Mouse (Mus musculus) liver, embryonic 14.5 days (tissue): ENCODE measurements around the gene Acsl3.

Source experiments
- CTCF ChIP-seq: IDR thresholded peaks from 2 replicates; pipeline ENCODE4 v1.5.1; 2016; ENCODE audit warnings: antibody characterized with exemption, low read depth, control low read depth
- EP300 ChIP-seq: IDR thresholded peaks from 2 replicates; pipeline ENCODE4 v1.6.1; 2016; ENCODE audit warnings: antibody characterized with exemption, low read depth

DNA sequence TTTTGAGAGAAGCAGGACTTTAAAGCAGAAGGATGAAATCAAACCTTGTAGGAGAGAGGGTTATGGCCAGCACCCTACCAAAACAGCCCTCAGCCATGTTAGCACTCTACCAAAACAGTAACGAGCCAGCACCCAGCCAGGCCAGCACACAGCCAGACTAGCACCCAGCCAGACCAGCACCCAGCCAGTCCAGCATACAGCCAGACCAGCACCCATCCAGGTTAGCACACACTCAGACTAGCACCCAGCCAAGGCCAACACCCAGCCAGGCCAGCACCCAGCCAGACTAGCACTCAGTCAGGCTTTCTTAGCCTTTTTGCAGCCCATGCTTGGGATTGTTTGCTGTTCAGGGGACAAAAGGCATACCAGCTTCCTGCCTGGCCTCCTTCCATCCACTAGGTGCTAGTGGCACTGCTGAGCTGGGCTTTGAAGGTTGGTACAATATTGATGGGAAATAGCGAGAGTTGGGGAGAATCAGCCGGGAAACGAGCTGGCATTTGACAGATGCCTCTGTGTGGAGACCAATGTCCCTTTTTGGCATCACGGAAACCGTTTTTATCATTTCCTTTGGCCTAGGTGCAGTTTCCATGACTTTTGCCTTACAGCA is 68.1 kb downstream of the Acsl3 start:
- TF ChIP-seq CTCF (no peak), EP300 (no peak)
